12 mouse cellular contexts compared by ENCODE assay signal in genomic region chr1:154182396-154183076, GRCm38 (mm10). TPM values are rescaled to one million over a fixed set of nuclear protein-coding genes. Genes with fewer than 3 reads are reported as not detected.
DNase-seq lines count a peak whose midpoint lies in the region; ATAC-seq and TF ChIP-seq lines count a peak whose summit lies in the region.
"Had no signal": no experiment of that assay in that cellular context is flagged by ENCODE, and none has a peak within 500 bp of the region (broad histone marks: within the 10 kb centered on the region; RNA-seq: fewer than 3 reads in every experiment).

No protein-coding gene starts in this region.

- TF ChIP-seq RAD21 in CH12.LX (IDR thresholded peaks at IDR 0.05; ENCODE audit: low read depth, low read length) = peak; percentile 4

- dilution Hi-C loops in CH12.LX (cut with MboI; ENCODE audit: extremely low pct_ligation_motif_present, extremely low pct_unique_long_range_greater_than_20kb, low sequenced_read_pairs) = no loop called here

- TF ChIP-seq CTCF in CH12.LX (conservative IDR thresholded peaks at IDR 0.05 in 1 of 2, IDR thresholded peaks at IDR 0.05 in 1 of 2; ENCODE audit: low read depth in 2 of 2, low read length in 2 of 2) = peak; percentile 41 to 57
- peak; percentile 26; the same call in 1 of the 2 replicates for TF ChIP-seq CTCF in embryonic fibroblast, embryonic 13.5 days (IDR thresholded peaks at IDR 0.05; ENCODE audit: borderline replicate concordance, insufficient read depth, low read length)

- H3K4me3 ChIP-seq in intestine, embryonic 15.5 days (replicated peaks) = no peak overlapping the region
- no peak overlapping the region for H3K4me3 ChIP-seq in intestine, embryonic 16.5 days (ENCODE audit: low read length)
- H3K4me3 ChIP-seq in CH12.LX (replicated peaks in 1 of 3; ENCODE audit: low read depth in 2 of 3, low read length in 2 of 3, poor library complexity in 1 of 3) = no peak overlapping the region
- H3K4me3 ChIP-seq in embryonic fibroblast, embryonic 13.5 days (ENCODE audit: insufficient read depth, low read length) = no peak overlapping the region
- no peak overlapping the region for H3K4me3 ChIP-seq in limb, embryonic 11.5 days (ENCODE audit: low read depth, low read length)
- H3K4me3 ChIP-seq: forebrain, embryonic 10.5 days; midbrain, embryonic 15.5 days had no signal

- ATAC-seq in intestine, embryonic 15.5 days = 0 out of 2 replicates have a peak, but pooled peaks have one; percentile 31
- no peak for ATAC-seq in intestine, embryonic 16.5 days
- peak; percentile 66; the same call in 1 of the 2 replicates for ATAC-seq in limb, embryonic 11.5 days (ENCODE audit: insufficient number of reproducible peaks, low FRiP score, low TSS enrichment, low read depth)
- ATAC-seq: midbrain, embryonic 15.5 days had no signal

- no peaks in the 10 kb centered on the region for H3K9me3 ChIP-seq in intestine, embryonic 15.5 days
- no peaks in the 10 kb centered on the region for H3K9me3 ChIP-seq in intestine, embryonic 16.5 days (ENCODE audit: control insufficient read depth, low read length)
- no peaks in the 10 kb centered on the region for H3K9me3 ChIP-seq in CH12.LX (replicated peaks; ENCODE audit: low read length)
- no peaks in the 10 kb centered on the region for H3K9me3 ChIP-seq in limb, embryonic 11.5 days (ENCODE audit: control insufficient read depth, low read length)
- H3K9me3 ChIP-seq: forebrain, embryonic 10.5 days; midbrain, embryonic 15.5 days had no signal

- H3K9ac ChIP-seq in intestine, embryonic 15.5 days = no peak overlapping the region
- H3K9ac ChIP-seq in intestine, embryonic 16.5 days (ENCODE audit: low read depth, low read length) = no peak overlapping the region
- no peak overlapping the region for H3K9ac ChIP-seq in CH12.LX (ENCODE audit: insufficient read depth, low read depth)
- no peak overlapping the region for H3K9ac ChIP-seq in limb, embryonic 11.5 days (ENCODE audit: low read length)
- H3K9ac ChIP-seq: midbrain, embryonic 15.5 days had no signal

- DNase-seq in CH12.LX (ENCODE audit: extremely low read depth) = no peak
- DNase-seq in limb, embryonic 11.5 days (ENCODE audit: low spot score) = peak; percentile 59
- no peak for DNase-seq in adrenal gland, postnatal 10 days
- no peak for DNase-seq in adrenal gland, adult 18-20 months (ENCODE audit: low spot score in 2 of 2)
- DNase-seq in thymus, adult 18-20 months = no peak
- DNase-seq: adrenal gland, postnatal 25 days had no signal

- H3K79me2 ChIP-seq in CH12.LX (replicated peaks; ENCODE audit: control insufficient read depth, extremely low read depth, insufficient read depth, poor library complexity, severe bottlenecking) = no peaks in the 10 kb centered on the region

- H3K4me2 ChIP-seq in intestine, embryonic 15.5 days (replicated peaks) = no peak overlapping the region
- H3K4me2 ChIP-seq in intestine, embryonic 16.5 days (ENCODE audit: low read depth, low read length) = no peak overlapping the region
- H3K4me2 ChIP-seq in CH12.LX (ENCODE audit: insufficient read depth, low read depth, poor library complexity, severe bottlenecking) = no peak overlapping the region
- H3K4me2 ChIP-seq in limb, embryonic 11.5 days (ENCODE audit: low read depth, severe bottlenecking) = no peak overlapping the region
- H3K4me2 ChIP-seq: midbrain, embryonic 15.5 days had no signal

- no peaks in the 10 kb centered on the region for H3K4me1 ChIP-seq in intestine, embryonic 15.5 days (replicated peaks)
- H3K4me1 ChIP-seq in intestine, embryonic 16.5 days (ENCODE audit: control insufficient read depth, insufficient read depth, low read length) = no peaks in the 10 kb centered on the region
- H3K4me1 ChIP-seq in CH12.LX (ENCODE audit: control insufficient read depth in 1 of 2, insufficient read depth in 2 of 2) = peaks cover 0 to 16% of the 10 kb centered on the region in 2 experiments; a peak in 2 of 4 replicates
- H3K4me1 ChIP-seq in embryonic fibroblast, embryonic 13.5 days (ENCODE audit: control insufficient read depth, insufficient read depth, low read length) = no peaks in the 10 kb centered on the region
- peaks cover 2% of the 10 kb centered on the region; the same call in 1 of the 2 replicates for H3K4me1 ChIP-seq in limb, embryonic 11.5 days (ENCODE audit: control insufficient read depth, insufficient read depth, low read length)

- in situ Hi-C loops in CH12.LX (cut with MboI; ENCODE audit: low pct_ligation_motif_present, low pct_unique_long_range_greater_than_20kb, low sequenced_read_pairs) = loop anchor here (10.0 kb wide), 1 partner anchor 108 kb away; no protein-coding TSS in a partner anchor

- TF ChIP-seq EP300 in CH12.LX (IDR thresholded peaks at IDR 0.05; ENCODE audit: low read length) = no peak

- no peak for TF ChIP-seq POLR2A in CH12.LX (IDR thresholded peaks at IDR 0.05; ENCODE audit: low read depth, low read length)
- no peak for TF ChIP-seq POLR2A in embryonic fibroblast, embryonic 13.5 days (IDR thresholded peaks at IDR 0.05; ENCODE audit: low read depth, low read length)

- no peaks in the 10 kb centered on the region for H3K36me3 ChIP-seq in intestine, embryonic 15.5 days
- H3K36me3 ChIP-seq in intestine, embryonic 16.5 days (ENCODE audit: control insufficient read depth, insufficient read depth, low read length) = no peaks in the 10 kb centered on the region
- no peaks in the 10 kb centered on the region for H3K36me3 ChIP-seq in CH12.LX (replicated peaks in 1 of 2; ENCODE audit: control insufficient read depth in 1 of 2, insufficient read depth in 1 of 2, low read length in 1 of 2)
- no peaks in the 10 kb centered on the region for H3K36me3 ChIP-seq in limb, embryonic 11.5 days (ENCODE audit: control insufficient read depth, insufficient read depth, low read length)
- H3K36me3 ChIP-seq: forebrain, embryonic 10.5 days; midbrain, embryonic 15.5 days had no signal

- no peak overlapping the region for H3K27ac ChIP-seq in intestine, embryonic 15.5 days
- no peak overlapping the region for H3K27ac ChIP-seq in intestine, embryonic 16.5 days (ENCODE audit: low read length)
- H3K27ac ChIP-seq in CH12.LX (ENCODE audit: insufficient read depth, low read depth) = no peak overlapping the region
- no peak overlapping the region for H3K27ac ChIP-seq in embryonic fibroblast, embryonic 13.5 days (ENCODE audit: insufficient read depth, low read length)
- peak overlapping the region; percentile 32 for H3K27ac ChIP-seq in limb, embryonic 11.5 days (replicated peaks; ENCODE audit: low read depth, low read length)
- H3K27ac ChIP-seq: forebrain, embryonic 10.5 days; midbrain, embryonic 15.5 days had no signal

- WGBS in intestine, embryonic 15.5 days = 74% methylated on average over 6 of the region's 6 CpGs
- WGBS in intestine, embryonic 16.5 days = 67% methylated on average over 6 of the region's 6 CpGs
- 77% methylated on average over 6 of the region's 6 CpGs for WGBS in limb, embryonic 11.5 days

- no peaks in the 10 kb centered on the region for H3K27me3 ChIP-seq in intestine, embryonic 15.5 days (replicated peaks)
- no peaks in the 10 kb centered on the region for H3K27me3 ChIP-seq in intestine, embryonic 16.5 days (replicated peaks; ENCODE audit: control insufficient read depth, insufficient read depth, low read length)
- no peaks in the 10 kb centered on the region for H3K27me3 ChIP-seq in CH12.LX (replicated peaks)
- no peaks in the 10 kb centered on the region for H3K27me3 ChIP-seq in limb, embryonic 11.5 days (ENCODE audit: control insufficient read depth, insufficient read depth, low read length)
- H3K27me3 ChIP-seq: midbrain, embryonic 15.5 days had no signal

TF ChIP-seq in CH12.LX, 34 proteins besides CTCF, POLR2A, EP300 and RAD21:
- TF ChIP-seq JUND (conservative IDR thresholded peaks at IDR 0.05; ENCODE audit: low read depth, low read length) (no peak), SMC3 (IDR thresholded peaks at IDR 0.05; ENCODE audit: low read depth, low read length) (peak; percentile 36)
TF ChIP-seq in CH12.LX: peak in this region for 1.

RNA-seq across cellular contexts. Expression of gene Zfp648, which starts 18.5 kb away (rescaled TPM):
- not detected in 2 replicates for polyA plus RNA-seq in intestine, embryonic 15.5 days (2015; fragmentation: Nextera tagmentation; extraction: Ambion mirVana)
- polyA plus RNA-seq in intestine, embryonic 16.5 days (2015; fragmentation: Nextera tagmentation; extraction: Ambion mirVana) = not detected in 2 replicates
- not detected in 2 replicates for total RNA-seq in CH12.LX (2012; rRNA removed)
- total RNA-seq in CH12.LX (2014; rRNA removed) = not detected in 2 replicates
- polyA plus RNA-seq in CH12.LX (2012; ENCODE audit: insufficient read length, low read depth) = not detected in 2 replicates
- not detected in 2 replicates for polyA plus RNA-seq in embryonic fibroblast, embryonic 13.5 days (2011; ENCODE audit: insufficient read length, low read depth, missing spikeins)
- polyA plus RNA-seq in limb, embryonic 11.5 days (2014; fragmentation: Nextera tagmentation; extraction: Ambion mirVana) = 0.17 and 0.51 TPM in 2 replicates
- under 1 TPM; 0.21 to 0.24 TPM for total RNA-seq in adrenal gland, postnatal 10 days (2021)
- total RNA-seq in adrenal gland, adult 18-20 months (2021) = under 1 TPM; 0.20 to 0.32 TPM
- total RNA-seq: ES-E14 had no signal
